23 mouse cellular contexts compared by ENCODE assay signal in the genomic region with DNA sequence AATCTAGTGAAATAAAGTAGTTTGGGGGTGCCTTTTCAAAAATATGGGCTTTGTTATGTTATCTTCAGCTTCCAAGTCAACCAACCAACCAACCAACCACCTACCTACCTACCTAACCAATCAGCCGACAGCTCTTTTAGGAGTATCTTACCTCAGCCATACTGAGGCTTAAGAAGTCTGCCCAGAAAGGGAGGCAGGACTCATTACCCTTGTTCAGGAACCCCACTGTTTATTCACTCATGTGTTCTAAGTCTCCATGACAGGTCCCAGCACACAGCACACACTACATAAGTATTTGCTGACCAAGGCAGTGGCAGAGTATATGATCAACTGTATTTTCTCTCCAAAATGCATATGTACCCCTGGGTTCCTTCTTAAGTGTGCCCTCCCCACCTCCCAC.
DNase-seq lines count a peak whose midpoint lies in the region; ATAC-seq and TF ChIP-seq lines count a peak whose summit lies in the region.
"Had no signal": no experiment of that assay in that cellular context is flagged by ENCODE, and none has a peak within 500 bp of the region (broad histone marks: within the 10 kb centered on the region; RNA-seq: fewer than 3 reads in every experiment).

No protein-coding gene starts in this region.

- ATAC-seq in forebrain, embryonic 12.5 days (ENCODE audit: low FRiP score), result no peak
- ATAC-seq: forebrain, embryonic 15.5 days; hindbrain, embryonic 16.5 days; inflammation-experienced regulatory T-cells, adult 6 months; intestine, embryonic 16.5 days had no signal

- no peaks in the 10 kb centered on the region for H3K36me3 ChIP-seq in forebrain, embryonic 12.5 days (replicated peaks)
- H3K36me3 ChIP-seq: embryonic facial prominence, embryonic 12.5 days; embryonic facial prominence, embryonic 15.5 days; forebrain, embryonic 15.5 days; G1E; hindbrain, embryonic 12.5 days had no signal

- H3K4me2 ChIP-seq in forebrain, embryonic 12.5 days, result no peak overlapping the region
- H3K4me2 ChIP-seq: embryonic facial prominence, embryonic 12.5 days; embryonic facial prominence, embryonic 15.5 days; forebrain, embryonic 15.5 days; heart, embryonic 11.5 days; hindbrain, embryonic 12.5 days had no signal

- WGBS in forebrain, embryonic 12.5 days, result 100% methylated on average over 1 of the region's 1 CpGs

- intact Hi-C loops in left cerebral cortex, postnatal 4 days (cut with DNase I), result loop anchor here (10.0 kb wide), 1 partner anchor 100 kb away; the partner anchor contains the start of gene Ezr
- intact Hi-C loops in left cerebral cortex, adult 2 months (cut with DNase I), result no loop called here

- DNase-seq in cerebellum, postnatal 14 days, result peak; percentile 25 to 41
- no peak for DNase-seq in cerebellum, adult 9-11 months
- peak; percentile 12 for DNase-seq in left cerebral cortex, postnatal 4 days
- DNase-seq in left cerebral cortex, adult 2 months (ENCODE audit: extremely low spot score in 1 of 2, low spot score in 2 of 2), result no peak
- peak; percentile 51 for DNase-seq in retina, embryonic 14.5 days (ENCODE audit: low spot score)
- DNase-seq: adrenal gland, postnatal 10 days; adrenal gland, postnatal 36 days; B cell, adult 2 months; cerebellum, adult 2 months; cerebellum, postnatal 25 days; gastrocnemius, postnatal 25 days; heart, adult 2 months had no signal

- H3K27ac ChIP-seq in left cerebral cortex, adult 2 months, result no peak overlapping the region
- no peak overlapping the region for H3K27ac ChIP-seq in forebrain, embryonic 12.5 days
- H3K27ac ChIP-seq: embryonic facial prominence, embryonic 12.5 days; embryonic facial prominence, embryonic 15.5 days; forebrain, embryonic 15.5 days; heart, adult 2 months; hindbrain, embryonic 12.5 days had no signal

- no peak overlapping the region for H3K4me3 ChIP-seq in left cerebral cortex, adult 2 months
- no peak overlapping the region for H3K4me3 ChIP-seq in forebrain, embryonic 12.5 days (replicated peaks)
- H3K4me3 ChIP-seq: embryonic facial prominence, embryonic 12.5 days; embryonic facial prominence, embryonic 15.5 days; forebrain, embryonic 15.5 days; heart, adult 2 months; hindbrain, embryonic 12.5 days had no signal

- no peak for TF ChIP-seq CTCF in left cerebral cortex, adult 2 months (IDR thresholded peaks at IDR 0.05)

- peaks cover 5% of the 10 kb centered on the region for H3K4me1 ChIP-seq in forebrain, embryonic 12.5 days
- H3K4me1 ChIP-seq: embryonic facial prominence, embryonic 12.5 days; embryonic facial prominence, embryonic 15.5 days; forebrain, embryonic 15.5 days; hindbrain, embryonic 12.5 days had no signal

- H3K9ac ChIP-seq in forebrain, embryonic 12.5 days, result no peak overlapping the region
- H3K9ac ChIP-seq: embryonic facial prominence, embryonic 12.5 days; embryonic facial prominence, embryonic 15.5 days; forebrain, embryonic 15.5 days; hindbrain, embryonic 12.5 days had no signal

- H3K27me3 ChIP-seq in forebrain, embryonic 12.5 days, result no peaks in the 10 kb centered on the region
- H3K27me3 ChIP-seq: embryonic facial prominence, embryonic 12.5 days; embryonic facial prominence, embryonic 15.5 days; forebrain, embryonic 15.5 days; hindbrain, embryonic 12.5 days; Patski had no signal

- H3K9me3 ChIP-seq in forebrain, embryonic 12.5 days, result no peaks in the 10 kb centered on the region
- H3K9me3 ChIP-seq: embryonic facial prominence, embryonic 12.5 days; embryonic facial prominence, embryonic 15.5 days; forebrain, embryonic 15.5 days; G1E; hindbrain, embryonic 12.5 days had no signal

Comparison
In these comparisons a context has a peak if more than half of its experiments do, and no peak if none do; other contexts are left out.
1. DNase-seq: peak in cerebellum, postnatal 14 days (2 of 2), left cerebral cortex, postnatal 4 days (single experiment) and retina, embryonic 14.5 days (single experiment); none in cerebellum, adult 9-11 months (single experiment) and left cerebral cortex, adult 2 months (0 of 2).